Mouse (Mus musculus) heart, postnatal 0 days (tissue): ENCODE measurements at regions not wholly inside any gene's neighbourhood (a gene's known extent, or its start where the extent isn't known, plus 50 kb on each side); places are given as distances from the start of the nearest gene placed in this dataset.

Experiments
- ATAC-seq: fragments of 200-750 bp; cut with Nextera tagmentation; 2 replicates; pipeline ENCODE4 v1.8.0; 2017; ENCODE audit warnings: low read depth, moderate number of reproducible peaks, moderate library complexity; ENCODE audit not compliant: insufficient read depth
- DNase-seq: peaks from one replicate; pipeline ENCODE4 v3.0.0-alpha.2; 2016; ENCODE audit warnings: low spot score
- H3K27ac ChIP-seq: fragments of 300-500 bp; sonication (generic); 2 replicates; pipeline ENCODE4 v1.5.1; 2014; ENCODE audit warnings: low read depth, mild to moderate bottlenecking
- H3K27me3 ChIP-seq: fragments of 300-500 bp; sonication (generic); 2 replicates; pipeline ENCODE4 v1.6.1; 2014; ENCODE audit warnings: low read length, mixed read lengths; ENCODE audit not compliant: control insufficient read depth, insufficient read depth
- H3K36me3 ChIP-seq: fragments of 300-500 bp; sonication (generic); replicated peaks from 2 replicates; pipeline ENCODE4 v1.6.1; 2014; ENCODE audit warnings: low read length, mixed read lengths; ENCODE audit not compliant: control insufficient read depth, insufficient read depth
- H3K4me1 ChIP-seq: fragments of 300-500 bp; sonication (generic); 2 replicates; pipeline ENCODE4 v1.6.1; 2014; ENCODE audit warnings: antibody characterized with exemption; ENCODE audit not compliant: control insufficient read depth, insufficient read depth
- H3K4me2 ChIP-seq: fragments of 300-500 bp; sonication (generic); 2 replicates; pipeline ENCODE4 v1.6.1; 2014; ENCODE audit warnings: low read depth, mild to moderate bottlenecking, low read length, moderate library complexity
- H3K4me3 ChIP-seq: fragments of 300-500 bp; sonication (generic); 2 replicates; pipeline ENCODE4 v1.5.1; 2014; ENCODE audit warnings: low read depth, low read length
- H3K9ac ChIP-seq: fragments of 300-500 bp; sonication (generic); replicated peaks from 2 replicates; pipeline ENCODE4 v1.6.1; 2014; ENCODE audit warnings: low read depth, low read length, mixed read lengths
- H3K9me3 ChIP-seq: fragments of 300-500 bp; sonication (generic); replicated peaks from 2 replicates; pipeline ENCODE4 v1.6.1; 2016; ENCODE audit warnings: low read length; ENCODE audit not compliant: control insufficient read depth
- CTCF ChIP-seq: IDR thresholded peaks from 2 replicates; pipeline ENCODE4 v1.5.1; 2016; ENCODE audit warnings: antibody characterized with exemption, control low read depth, low read depth
- EP300 ChIP-seq: IDR thresholded peaks from 2 replicates; pipeline ENCODE4 v1.6.1; 2016; ENCODE audit warnings: antibody characterized with exemption, low read depth
- WGBS: fragments of 180-500 bp; shearing (Covaris S2); extraction: QIAGEN DNeasy Blood & Tissue Kit; methylation state at CpG from one replicate; pipeline ENCODE4 v1.1.7; 2014; 5-methylcytosine and 5-hydroxymethylcytosine counted together

GRCm38 (mm10) chr11:64655162-64655561, 218.7 kb upstream of the F930015N05Rik start:
- Histone ChIP-seq H3K27ac (no peak overlapping the region), H3K4me1 (no peaks in the 10 kb centered on the region), H3K4me3 (no peak overlapping the region), H3K9ac (no peak overlapping the region), H3K27me3 (0 out of 2 replicates have a peak, but pooled peaks cover 4% of the 10 kb centered on the region), H3K9me3 (no peaks in the 10 kb centered on the region), H3K4me2 (no peak overlapping the region), H3K36me3 (no peaks in the 10 kb centered on the region)
- DNase-seq (no peak), ATAC-seq (no peak)
- TF ChIP-seq CTCF (no peak), EP300 (no peak)
- WGBS, result 58% methylated on average over 1 of the region's 1 CpGs

- H3K36me3 ChIP-seq, result no peaks in the 10 kb centered on the region
- no peak for TF ChIP-seq CTCF
- no peak for TF ChIP-seq EP300
- no peak overlapping the region for H3K4me3 ChIP-seq
- H3K4me2 ChIP-seq, result no peak overlapping the region
- H3K4me1 ChIP-seq, result no peaks in the 10 kb centered on the region
- WGBS, result 31% methylated on average over 6 of the region's 6 CpGs
- no peaks in the 10 kb centered on the region for H3K27me3 ChIP-seq
- no peaks in the 10 kb centered on the region for H3K9me3 ChIP-seq
- ATAC-seq, result no peak
- H3K27ac ChIP-seq, result no peak overlapping the region
- DNase-seq, result no peak
- H3K9ac ChIP-seq, result no peak overlapping the region
These were observed 226.7 kb upstream of the F930015N05Rik start for GRCm38 (mm10) chr11:64663166-64663565.

GRCm38 (mm10) chr11:64667010-64667409, 230.6 kb upstream of the F930015N05Rik start:
- no peaks in the 10 kb centered on the region for H3K9me3 ChIP-seq
- DNase-seq (no peak), ATAC-seq (no peak)
- H3K27ac ChIP-seq, result no peak overlapping the region
- no peaks in the 10 kb centered on the region for H3K4me1 ChIP-seq
- no peak overlapping the region for H3K4me3 ChIP-seq
- no peak overlapping the region for H3K4me2 ChIP-seq
- H3K9ac ChIP-seq, result no peak overlapping the region
- H3K36me3 ChIP-seq, result no peaks in the 10 kb centered on the region
- TF ChIP-seq CTCF (no peak), EP300 (no peak)
- WGBS, result 71% methylated on average over 3 of the region's 3 CpGs
- H3K27me3 ChIP-seq, result no peaks in the 10 kb centered on the region

GRCm38 (mm10) chr11:64667521-64667920, 231.1 kb upstream of the F930015N05Rik start:
- H3K9me3 ChIP-seq, result no peaks in the 10 kb centered on the region
- ATAC-seq, result no peak
- no peak for DNase-seq
- TF ChIP-seq CTCF (no peak), EP300 (no peak)
- H3K36me3 ChIP-seq, result no peaks in the 10 kb centered on the region
- no peak overlapping the region for H3K4me3 ChIP-seq
- no peaks in the 10 kb centered on the region for H3K27me3 ChIP-seq
- no peaks in the 10 kb centered on the region for H3K4me1 ChIP-seq
- no peak overlapping the region for H3K27ac ChIP-seq
- WGBS, result 68% methylated on average over 7 of the region's 7 CpGs
- no peak overlapping the region for H3K4me2 ChIP-seq
- no peak overlapping the region for H3K9ac ChIP-seq

- H3K36me3 ChIP-seq, result no peaks in the 10 kb centered on the region
- TF ChIP-seq CTCF (no peak), EP300 (no peak)
These were observed 235.4 kb upstream of the F930015N05Rik start for GRCm38 (mm10) chr11:64671898-64672297.

GRCm38 (mm10) chr11:64673546-64673945, 237.1 kb upstream of the F930015N05Rik start:
- Histone ChIP-seq H3K27ac (no peak overlapping the region), H3K9ac (no peak overlapping the region), H3K36me3 (no peaks in the 10 kb centered on the region), H3K9me3 (0 out of 2 replicates have a peak, but pooled peaks cover 6% of the 10 kb centered on the region), H3K27me3 (no peaks in the 10 kb centered on the region), H3K4me2 (no peak overlapping the region), H3K4me1 (no peaks in the 10 kb centered on the region), H3K4me3 (no peak overlapping the region)
- no peak for ATAC-seq
- 66% methylated on average over 4 of the region's 4 CpGs for WGBS
- no peak for DNase-seq
- TF ChIP-seq EP300, result no peak
- TF ChIP-seq CTCF, result no peak

More at GRCm38 (mm10) chr11:64671898-64672297, 235.4 kb upstream of the F930015N05Rik start:
- Histone ChIP-seq H3K27me3 (no peaks in the 10 kb centered on the region), H3K4me1 (no peaks in the 10 kb centered on the region), H3K4me3 (no peak overlapping the region), H3K9ac (no peak overlapping the region), H3K4me2 (no peak overlapping the region), H3K9me3 (0 out of 2 replicates have a peak, but pooled peaks cover 6% of the 10 kb centered on the region), H3K27ac (no peak overlapping the region)
- DNase-seq (no peak), ATAC-seq (no peak; the same call in 1 of the 2 replicates)
- 19% methylated on average over 3 of the region's 3 CpGs for whole genome bisulfite sequencing
